Mouse (Mus musculus) erythroblast, embryonic 14.5 days (primary cell): ENCODE results near the gene Vmn2r85.
"Not testable (repeated sequence)": the region's sequence is repeated elsewhere in the genome, so short reads cannot be mapped to it uniquely, and the experiment has no call there.

Experiments
- GATA1 ChIP-seq: IDR thresholded peaks from 2 replicates; pipeline ENCODE4 v1.6.1; 2012; ENCODE audit warnings: low read length, inconsistent platforms, mixed read lengths
- TAL1 ChIP-seq: IDR thresholded peaks from 3 replicates; pipeline ENCODE4 v1.6.1; 2012; ENCODE audit warnings: low read length, inconsistent platforms, mixed read lengths

GRCm38 (mm10) chr10:130419954-130420353, 9.5 kb downstream of the Vmn2r85 start:
- not testable (repeated sequence) for TF ChIP-seq GATA1, TAL1
